Mouse (Mus musculus): ENCODE measurements around the gene Vav2. TPM values are rescaled to one million over a fixed set of nuclear protein-coding genes. Genes with fewer than 3 reads are reported as not detected.
A peak's percentile ranks its signal among the peaks of the same experiment; 100 is the strongest.

Vav2 gene
- polyA plus RNA-seq, 1 experiment from 2014 or later = 5.9 TPM

DNA sequence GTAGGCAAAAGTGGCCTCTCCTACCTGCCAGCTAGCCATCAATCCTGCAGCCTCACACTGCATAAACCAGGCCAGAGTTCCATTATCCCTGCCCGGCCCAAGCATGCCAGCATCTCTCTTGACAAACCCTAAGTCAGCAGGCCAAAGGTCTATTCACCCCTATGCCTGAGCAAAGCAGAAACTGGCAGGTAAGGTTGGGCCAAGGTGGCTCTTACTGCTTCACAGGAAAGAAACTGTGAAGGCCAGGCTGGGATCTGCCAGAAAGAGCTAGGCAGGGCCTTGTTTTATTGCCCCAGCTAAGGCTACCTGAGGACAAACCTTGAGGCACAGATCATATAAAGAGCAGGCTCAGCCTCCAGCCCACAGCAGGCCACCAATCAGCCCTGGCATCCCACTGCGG, 55.4 kb downstream of the Vav2 start:
- no peak for ATAC-seq (ENCODE audit: low read depth)
- WGBS (ENCODE audit: insufficient replicate concordance) = 66% methylated on average over 2 of the region's 2 CpGs
- Histone ChIP-seq H3K27me3 (ENCODE audit: control insufficient read depth, insufficient read depth, low read depth, low read length) (no peaks in the 10 kb centered on the region), H3K4me2 (ENCODE audit: low read depth, low read length) (no peak overlapping the region), H3K4me3 (ENCODE audit: low read depth, low read length) (no peak overlapping the region), H3K4me1 (ENCODE audit: control insufficient read depth, low read depth, low read length) (no peaks in the 10 kb centered on the region; the same call in 1 of the 2 replicates), H3K9ac (ENCODE audit: low read depth, low read length) (no peak overlapping the region), H3K9me3 (replicated peaks; ENCODE audit: control insufficient read depth, low read length) (no peaks in the 10 kb centered on the region), H3K27ac (ENCODE audit: low read length) (no peak overlapping the region), H3K36me3 (ENCODE audit: control insufficient read depth, insufficient read depth) (no peaks in the 10 kb centered on the region)

DNA sequence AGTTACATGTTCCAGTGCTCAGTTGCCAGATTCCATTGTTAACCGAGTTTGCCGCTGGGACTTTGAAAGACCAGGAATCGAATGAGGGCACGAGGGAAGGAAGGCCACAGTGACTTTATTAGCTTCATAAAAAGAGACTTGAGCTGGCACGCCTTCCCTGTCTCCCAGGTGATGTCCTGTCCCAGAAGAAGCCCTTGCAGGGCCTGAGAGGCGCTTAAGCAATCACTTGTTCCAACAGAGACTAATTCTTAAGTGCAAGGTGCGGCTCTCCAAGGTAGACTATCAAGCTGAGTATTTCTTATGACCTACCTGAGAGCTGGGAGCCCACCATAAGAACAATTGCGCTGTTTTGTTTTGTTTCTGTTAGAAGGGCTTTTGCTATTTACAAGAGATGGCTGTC, 57.9 kb downstream of the Vav2 start:
- no peak for ATAC-seq (ENCODE audit: low read depth)
- WGBS (ENCODE audit: insufficient replicate concordance) = 71% methylated on average over 8 of the region's 8 CpGs

DNA sequence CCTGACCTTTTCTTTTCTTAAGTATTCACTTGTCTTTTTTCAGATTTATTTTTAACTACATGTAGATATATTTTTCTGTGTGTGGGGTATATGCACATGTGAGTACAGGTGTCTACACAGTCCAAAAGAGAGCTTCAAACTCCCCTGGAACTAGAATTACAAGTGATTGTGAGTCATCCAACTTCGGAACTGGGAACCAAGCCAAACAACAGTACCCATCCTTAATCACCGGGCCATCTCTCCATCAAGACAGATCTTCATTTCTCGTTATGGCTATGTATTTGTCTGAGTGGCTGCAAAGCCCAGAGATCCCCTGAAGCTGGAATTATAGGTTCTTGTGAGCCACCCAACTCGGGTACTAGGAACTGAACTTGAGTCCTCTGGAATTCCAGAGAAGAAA, 61.5 kb downstream of the Vav2 start:
- Histone ChIP-seq H3K4me3 (ENCODE audit: low read depth, low read length) (no peak overlapping the region), H3K27me3 (ENCODE audit: control insufficient read depth, insufficient read depth, low read depth, low read length) (no peaks in the 10 kb centered on the region), H3K36me3 (ENCODE audit: control insufficient read depth, insufficient read depth) (no peaks in the 10 kb centered on the region), H3K4me1 (ENCODE audit: control insufficient read depth, low read depth, low read length) (no peaks in the 10 kb centered on the region), H3K4me2 (ENCODE audit: low read depth, low read length) (no peak overlapping the region), H3K9me3 (replicated peaks; ENCODE audit: control insufficient read depth, low read length) (no peaks in the 10 kb centered on the region), H3K9ac (ENCODE audit: low read depth, low read length) (no peak overlapping the region), H3K27ac (ENCODE audit: low read length) (no peak overlapping the region)
- ATAC-seq (ENCODE audit: low read depth) = no peak
- WGBS (ENCODE audit: insufficient replicate concordance) = 64% methylated on average over 4 of the region's 4 CpGs

More for the DNA sequence above, 57.9 kb downstream of the Vav2 start:
- H3K27ac ChIP-seq (ENCODE audit: low read length) = no peak overlapping the region
- no peaks in the 10 kb centered on the region; the same call in 1 of the 2 replicates for H3K4me1 ChIP-seq (ENCODE audit: control insufficient read depth, low read depth, low read length)
- H3K9ac ChIP-seq (ENCODE audit: low read depth, low read length) = no peak overlapping the region
- no peak overlapping the region for H3K4me2 ChIP-seq (ENCODE audit: low read depth, low read length)
- H3K36me3 ChIP-seq (ENCODE audit: control insufficient read depth, insufficient read depth) = no peaks in the 10 kb centered on the region
- H3K4me3 ChIP-seq (ENCODE audit: low read depth, low read length) = no peak overlapping the region
- H3K9me3 ChIP-seq (replicated peaks; ENCODE audit: control insufficient read depth, low read length) = no peaks in the 10 kb centered on the region
- H3K27me3 ChIP-seq (ENCODE audit: control insufficient read depth, insufficient read depth, low read depth, low read length) = no peaks in the 10 kb centered on the region

DNA sequence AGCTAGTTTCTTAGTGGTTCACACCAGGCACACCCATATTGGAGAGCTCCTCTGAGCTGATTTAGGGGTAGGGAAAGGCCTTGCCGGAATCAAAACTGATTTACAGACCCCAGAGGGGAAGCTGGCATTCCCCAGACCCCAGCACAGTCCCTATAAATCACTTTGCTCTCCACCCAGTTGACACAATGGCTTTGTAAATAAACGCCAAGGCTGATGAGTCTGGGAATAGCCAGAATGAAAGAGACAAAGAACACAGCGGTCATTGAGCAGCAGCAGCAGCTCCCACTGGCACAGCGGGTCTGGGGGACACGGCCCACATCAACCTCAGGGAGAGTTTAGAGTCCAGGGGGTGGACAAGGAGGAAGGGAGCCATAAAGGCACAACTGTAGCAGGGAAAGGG, 65.0 kb downstream of the Vav2 start:
- no peaks in the 10 kb centered on the region for H3K9me3 ChIP-seq (replicated peaks; ENCODE audit: control insufficient read depth, low read length)
- H3K36me3 ChIP-seq (ENCODE audit: control insufficient read depth, insufficient read depth) = no peaks in the 10 kb centered on the region
- H3K4me1 ChIP-seq (ENCODE audit: control insufficient read depth, low read depth, low read length) = no peaks in the 10 kb centered on the region
- H3K4me2 ChIP-seq (ENCODE audit: low read depth, low read length) = no peak overlapping the region
- H3K9ac ChIP-seq (ENCODE audit: low read depth, low read length) = no peak overlapping the region
- ATAC-seq (ENCODE audit: low read depth) = no peak
- WGBS (ENCODE audit: insufficient replicate concordance) = 51% methylated on average over 5 of the region's 5 CpGs
- H3K27me3 ChIP-seq (ENCODE audit: control insufficient read depth, insufficient read depth, low read depth, low read length) = no peaks in the 10 kb centered on the region
- H3K27ac ChIP-seq (ENCODE audit: low read length) = no peak overlapping the region
- no peak overlapping the region for H3K4me3 ChIP-seq (ENCODE audit: low read depth, low read length)

DNA sequence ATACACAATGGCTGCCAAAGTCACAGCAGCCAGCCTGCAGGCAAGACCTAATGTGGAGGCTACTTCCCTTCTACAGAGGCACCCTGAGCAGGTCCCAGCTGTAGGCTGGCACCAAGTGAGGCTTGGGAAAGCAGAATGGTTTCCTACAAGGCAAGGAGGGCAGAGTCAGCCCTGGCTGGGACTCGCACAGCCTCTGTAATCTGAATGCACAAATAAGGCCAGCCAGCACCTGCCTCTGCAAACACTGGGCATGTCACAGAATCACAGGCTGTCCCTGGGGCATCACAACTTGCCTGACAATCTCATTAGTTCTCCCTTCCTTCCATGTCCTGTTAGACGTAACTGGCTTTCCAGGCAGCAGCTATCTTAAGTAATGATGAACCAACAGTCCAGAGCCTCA, 68.4 kb downstream of the Vav2 start:
- Histone ChIP-seq H3K9ac (ENCODE audit: low read depth, low read length) (no peak overlapping the region), H3K36me3 (ENCODE audit: control insufficient read depth, insufficient read depth) (no peaks in the 10 kb centered on the region), H3K4me1 (ENCODE audit: control insufficient read depth, low read depth, low read length) (no peaks in the 10 kb centered on the region), H3K27ac (ENCODE audit: low read length) (no peak overlapping the region), H3K27me3 (ENCODE audit: control insufficient read depth, insufficient read depth, low read depth, low read length) (no peaks in the 10 kb centered on the region), H3K9me3 (replicated peaks; ENCODE audit: control insufficient read depth, low read length) (no peaks in the 10 kb centered on the region), H3K4me2 (ENCODE audit: low read depth, low read length) (no peak overlapping the region), H3K4me3 (ENCODE audit: low read depth, low read length) (no peak overlapping the region)
- 65% methylated on average over 2 of the region's 2 CpGs for WGBS (ENCODE audit: insufficient replicate concordance)
- ATAC-seq (ENCODE audit: low read depth) = no peak

DNA sequence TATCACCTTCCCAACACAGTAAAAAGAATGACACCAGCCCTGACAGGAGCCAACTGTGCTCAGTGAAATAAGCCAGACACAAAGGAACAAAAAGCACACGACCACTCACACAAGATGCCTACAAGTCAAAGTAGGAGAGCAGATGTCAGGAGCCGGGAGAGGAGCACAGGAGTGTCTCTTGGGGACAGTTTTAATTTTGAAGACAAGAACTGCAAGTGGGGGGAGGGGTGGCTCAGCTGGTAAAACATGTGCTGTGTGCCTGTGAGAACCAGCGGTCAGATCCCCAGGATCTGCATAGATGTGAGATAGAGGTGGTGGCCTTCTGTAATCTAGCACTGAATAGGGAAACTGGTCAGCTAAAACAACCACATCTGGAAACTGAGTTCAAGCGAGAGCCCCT, 71.1 kb downstream of the Vav2 start:
- Histone ChIP-seq H3K27me3 (ENCODE audit: control insufficient read depth, insufficient read depth, low read depth, low read length) (no peaks in the 10 kb centered on the region), H3K27ac (ENCODE audit: low read length) (no peak overlapping the region), H3K4me2 (ENCODE audit: low read depth, low read length) (no peak overlapping the region), H3K4me3 (ENCODE audit: low read depth, low read length) (no peak overlapping the region), H3K9ac (ENCODE audit: low read depth, low read length) (no peak overlapping the region), H3K9me3 (replicated peaks; ENCODE audit: control insufficient read depth, low read length) (no peaks in the 10 kb centered on the region), H3K4me1 (ENCODE audit: control insufficient read depth, low read depth, low read length) (no peaks in the 10 kb centered on the region), H3K36me3 (ENCODE audit: control insufficient read depth, insufficient read depth) (peaks cover 2% of the 10 kb centered on the region; the same call in 1 of the 2 replicates)
- WGBS (ENCODE audit: insufficient replicate concordance) = 53% methylated on average over 4 of the region's 4 CpGs
- ATAC-seq (ENCODE audit: low read depth) = no peak

DNA sequence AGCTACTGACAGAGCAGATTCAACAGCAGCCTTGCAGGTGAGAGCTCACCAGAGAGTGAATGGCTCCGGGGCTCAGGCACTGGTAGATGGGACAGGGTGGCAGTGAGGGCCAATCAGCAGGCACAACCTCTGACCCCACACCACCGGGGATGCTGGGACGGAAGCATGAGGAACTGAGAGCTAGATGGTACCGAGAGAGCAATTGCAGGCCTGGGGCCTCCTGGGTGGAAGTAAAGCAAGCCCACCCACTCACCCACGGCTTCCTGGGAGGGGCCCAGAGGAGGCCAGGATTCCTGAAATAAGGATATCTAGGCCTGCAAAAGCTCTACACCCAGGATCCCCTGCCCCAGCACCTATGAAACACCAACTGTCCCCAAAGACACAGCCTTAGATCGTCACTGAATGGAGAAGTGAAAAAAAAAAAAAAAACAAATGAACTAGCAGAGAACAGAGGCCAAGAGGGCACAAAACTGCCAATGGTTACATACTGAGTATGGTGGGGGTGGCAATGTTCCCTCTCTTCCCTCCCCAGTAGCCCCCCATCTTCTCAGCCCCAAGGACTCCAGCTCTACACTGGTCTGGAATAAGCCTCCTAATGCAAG, 72.1 kb downstream of the Vav2 start:
- Histone ChIP-seq H3K27me3 (ENCODE audit: control insufficient read depth, insufficient read depth, low read depth, low read length) (no peaks in the 10 kb centered on the region), H3K4me2 (ENCODE audit: low read depth, low read length) (no peak overlapping the region), H3K9me3 (replicated peaks; ENCODE audit: control insufficient read depth, low read length) (no peaks in the 10 kb centered on the region), H3K4me1 (ENCODE audit: control insufficient read depth, low read depth, low read length) (no peaks in the 10 kb centered on the region), H3K36me3 (ENCODE audit: control insufficient read depth, insufficient read depth) (peaks cover 2% of the 10 kb centered on the region; the same call in 1 of the 2 replicates), H3K9ac (ENCODE audit: low read depth, low read length) (no peak overlapping the region), H3K27ac (ENCODE audit: low read length) (no peak overlapping the region), H3K4me3 (ENCODE audit: low read depth, low read length) (no peak overlapping the region)
- ATAC-seq (ENCODE audit: low read depth) = no peak
- 47% methylated on average over 6 of the region's 6 CpGs for WGBS (ENCODE audit: insufficient replicate concordance)

DNA sequence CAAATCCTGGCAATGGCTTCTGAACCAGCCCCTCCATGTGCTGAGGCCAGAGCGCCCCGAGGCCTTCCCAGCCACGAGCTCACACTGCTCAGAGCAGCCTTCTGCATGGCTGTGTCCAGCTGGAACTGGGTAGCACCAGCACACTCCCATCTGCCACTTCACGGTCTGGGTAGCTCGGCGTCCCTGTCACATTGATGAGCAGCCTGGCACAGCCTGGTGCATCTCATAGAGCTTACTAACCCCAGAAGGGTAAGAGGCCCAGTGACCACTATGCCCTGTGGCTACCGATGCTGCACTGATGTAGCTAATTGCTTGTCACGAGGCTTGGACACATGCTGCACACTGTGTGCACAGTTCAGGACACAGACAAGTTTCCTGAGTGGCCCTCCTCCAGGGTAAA, 74.1 kb downstream of the Vav2 start:
- H3K9ac ChIP-seq (ENCODE audit: low read depth, low read length) = no peak overlapping the region
- H3K27me3 ChIP-seq (ENCODE audit: control insufficient read depth, insufficient read depth, low read depth, low read length) = no peaks in the 10 kb centered on the region
- H3K4me1 ChIP-seq (ENCODE audit: control insufficient read depth, low read depth, low read length) = no peaks in the 10 kb centered on the region
- peaks cover 2% of the 10 kb centered on the region; the same call in 1 of the 2 replicates for H3K36me3 ChIP-seq (ENCODE audit: control insufficient read depth, insufficient read depth)
- WGBS (ENCODE audit: insufficient replicate concordance) = 77% methylated on average over 8 of the region's 8 CpGs
- ATAC-seq (ENCODE audit: low read depth) = 0 out of 2 replicates have a peak, but pooled peaks have one; percentile 30
- H3K9me3 ChIP-seq (replicated peaks; ENCODE audit: control insufficient read depth, low read length) = no peaks in the 10 kb centered on the region
- no peak overlapping the region for H3K4me3 ChIP-seq (ENCODE audit: low read depth, low read length)
- no peak overlapping the region for H3K27ac ChIP-seq (ENCODE audit: low read length)
- no peak overlapping the region for H3K4me2 ChIP-seq (ENCODE audit: low read depth, low read length)

DNA sequence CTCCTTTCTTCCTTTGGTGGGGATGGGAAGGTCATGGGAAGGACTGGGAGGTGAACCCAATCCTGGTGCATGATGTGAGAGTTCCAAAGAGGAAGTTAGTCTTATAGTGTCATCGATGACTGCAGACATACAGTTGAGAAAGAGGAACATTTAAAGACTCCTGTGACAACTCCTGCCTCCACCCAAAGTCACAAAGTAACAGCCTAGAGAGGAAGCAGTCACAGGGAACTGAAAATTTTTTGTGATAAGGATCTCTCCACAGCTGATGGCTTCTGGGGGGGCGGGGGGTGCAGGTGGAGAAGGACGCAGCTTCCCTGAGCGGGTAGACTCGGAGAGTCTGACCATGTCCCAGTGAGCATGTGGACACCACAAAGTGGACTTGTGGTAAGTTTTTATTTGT, 76.5 kb downstream of the Vav2 start:
- WGBS (ENCODE audit: insufficient replicate concordance) = 42% methylated on average over 5 of the region's 5 CpGs

More for the DNA sequence above, 76.5 kb downstream of the Vav2 start:
- H3K27ac ChIP-seq (ENCODE audit: low read length) = no peak overlapping the region
- no peak overlapping the region for H3K4me2 ChIP-seq (ENCODE audit: low read depth, low read length)
- H3K27me3 ChIP-seq (ENCODE audit: control insufficient read depth, insufficient read depth, low read depth, low read length) = no peaks in the 10 kb centered on the region
- H3K4me3 ChIP-seq (ENCODE audit: low read depth, low read length) = no peak overlapping the region
- H3K4me1 ChIP-seq (ENCODE audit: control insufficient read depth, low read depth, low read length) = no peaks in the 10 kb centered on the region
- no peak overlapping the region for H3K9ac ChIP-seq (ENCODE audit: low read depth, low read length)
- H3K36me3 ChIP-seq (ENCODE audit: control insufficient read depth, insufficient read depth) = peaks cover 2% of the 10 kb centered on the region; the same call in 1 of the 2 replicates
- no peaks in the 10 kb centered on the region for H3K9me3 ChIP-seq (replicated peaks; ENCODE audit: control insufficient read depth, low read length)
- no peak for ATAC-seq (ENCODE audit: low read depth)

Data from liver, embryonic 16.5 days (tissue).